Mouse (Mus musculus) liver, embryonic 14.5 days (tissue): ENCODE measurements at regions not wholly inside any gene's neighbourhood (a gene's known extent, or its start where the extent isn't known, plus 50 kb on each side); places are given as distances from the start of the nearest gene placed in this dataset.

Experiments used
- CTCF ChIP-seq: IDR thresholded peaks from 2 replicates; pipeline ENCODE4 v1.5.1; 2016; ENCODE audit warnings: antibody characterized with exemption, low read depth, control low read depth
- EP300 ChIP-seq: IDR thresholded peaks from 2 replicates; pipeline ENCODE4 v1.6.1; 2016; ENCODE audit warnings: antibody characterized with exemption, low read depth

DNA sequence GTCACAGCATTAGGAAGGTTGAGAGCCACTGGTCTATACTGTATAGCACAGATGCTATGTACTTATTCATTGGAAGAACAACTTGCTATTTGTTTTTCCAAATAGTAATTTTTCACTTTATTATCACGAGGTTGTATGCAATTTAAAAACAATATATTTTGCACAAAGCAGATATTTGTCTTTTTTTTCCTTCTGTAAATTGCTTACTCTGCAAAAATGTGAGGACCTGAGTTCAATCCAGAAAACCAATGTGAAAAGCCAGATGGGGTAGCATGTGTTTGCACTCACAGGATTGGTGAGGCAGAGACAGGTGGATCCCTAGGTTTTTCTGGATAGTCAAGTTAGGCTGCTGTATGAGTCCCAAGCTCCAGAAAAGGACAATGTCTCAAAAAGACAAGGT, 268.5 kb downstream of the Bckdhb start:
- TF ChIP-seq CTCF (no peak), EP300 (no peak)
